Comparison of ENCODE assay signal across 9 mouse cellular contexts in genomic region chr7:80132541-80132940, GRCm38 (mm10). TPM values are rescaled to one million over a fixed set of nuclear protein-coding genes. Genes with fewer than 3 reads are reported as not detected.
DNase-seq lines count a peak whose midpoint lies in the region; ATAC-seq and TF ChIP-seq lines count a peak whose summit lies in the region.
"Had no signal": no experiment of that assay in that cellular context is flagged by ENCODE, and none has a peak within 500 bp of the region (broad histone marks: within the 10 kb centered on the region; RNA-seq: fewer than 3 reads in every experiment).

No protein-coding gene starts in this region.

- no peak overlapping the region for H3K9ac ChIP-seq in hindbrain, embryonic 11.5 days (ENCODE audit: low read depth, low read length)
- no peak overlapping the region for H3K9ac ChIP-seq in hindbrain, embryonic 13.5 days
- H3K9ac ChIP-seq in liver, adult 2 months (ENCODE audit: low read depth, low read length): no peak overlapping the region
- H3K9ac ChIP-seq in intestine, embryonic 16.5 days (ENCODE audit: low read depth, low read length): no peak overlapping the region
- H3K9ac ChIP-seq: heart, embryonic 13.5 days had no signal

- no peaks in the 10 kb centered on the region for H3K4me1 ChIP-seq in hindbrain, embryonic 11.5 days (replicated peaks; ENCODE audit: control insufficient read depth, insufficient read depth, low read length)
- H3K4me1 ChIP-seq in hindbrain, embryonic 13.5 days (replicated peaks): peaks cover 22% of the 10 kb centered on the region
- peaks cover 21% of the 10 kb centered on the region for H3K4me1 ChIP-seq in liver, adult 2 months (ENCODE audit: control insufficient read depth, insufficient read depth, low read length)
- H3K4me1 ChIP-seq in small intestine, adult 2 months (ENCODE audit: control insufficient read depth, insufficient read depth, insufficient read length, low read length): peaks cover 23% of the 10 kb centered on the region
- peaks cover 20% of the 10 kb centered on the region for H3K4me1 ChIP-seq in intestine, embryonic 16.5 days (ENCODE audit: control insufficient read depth, insufficient read depth, low read length)

- DNase-seq in hindbrain, embryonic 11.5 days (ENCODE audit: low spot score): peak; percentile 75
- peak; percentile 77 for DNase-seq in MEL-GATA-1-ER (ENCODE audit: extremely low read depth, low read depth)
- peak; percentile 53 for DNase-seq in embryo, embryonic 11.5 days (ENCODE audit: low read depth, low spot score)
- no peak for DNase-seq in liver, adult 2 months (ENCODE audit: extremely low read depth, low read depth, low spot score)

- H3K9me3 ChIP-seq in hindbrain, embryonic 11.5 days (ENCODE audit: control insufficient read depth, low read length): no peaks in the 10 kb centered on the region
- H3K9me3 ChIP-seq in hindbrain, embryonic 13.5 days: peaks cover 3% of the 10 kb centered on the region; the same call in 1 of the 2 replicates
- H3K9me3 ChIP-seq in intestine, embryonic 16.5 days (ENCODE audit: control insufficient read depth, low read length): peaks cover 6% of the 10 kb centered on the region; the same call in 1 of the 2 replicates

- no peaks in the 10 kb centered on the region for H3K79me2 ChIP-seq in C2C12 (ENCODE audit: control insufficient read depth, insufficient read depth)
- H3K79me2 ChIP-seq in liver, adult 2 months (ENCODE audit: control insufficient read depth, insufficient read depth, low read length): no peaks in the 10 kb centered on the region

- TF ChIP-seq CTCF in C2C12 (IDR thresholded peaks at IDR 0.05; ENCODE audit: control insufficient read depth, insufficient read depth, insufficient read length): peak; percentile 9
- peak; percentile 82 for TF ChIP-seq CTCF in liver, adult 2 months (IDR thresholded peaks at IDR 0.05; ENCODE audit: low read depth, low read length)
- peak; percentile 76; the same call in 1 of the 2 replicates for TF ChIP-seq CTCF in small intestine, adult 2 months (IDR thresholded peaks at IDR 0.05; ENCODE audit: extremely low read depth, insufficient read length, insufficient replicate concordance, low read depth, low read length)

- no peaks in the 10 kb centered on the region for H3K27me3 ChIP-seq in hindbrain, embryonic 11.5 days (ENCODE audit: control insufficient read depth, insufficient read depth, low read length)
- H3K27me3 ChIP-seq in hindbrain, embryonic 13.5 days: no peaks in the 10 kb centered on the region
- H3K27me3 ChIP-seq in C2C12 (ENCODE audit: control insufficient read depth, insufficient read depth, insufficient read length): no peaks in the 10 kb centered on the region
- H3K27me3 ChIP-seq in liver, adult 2 months (ENCODE audit: control insufficient read depth, insufficient read depth, low read length): no peaks in the 10 kb centered on the region
- H3K27me3 ChIP-seq in small intestine, adult 2 months (ENCODE audit: control insufficient read depth, insufficient read depth, low read length): no peaks in the 10 kb centered on the region
- H3K27me3 ChIP-seq in intestine, embryonic 16.5 days (replicated peaks; ENCODE audit: control insufficient read depth, insufficient read depth, low read length): no peaks in the 10 kb centered on the region
- H3K27me3 ChIP-seq: heart, embryonic 13.5 days had no signal

- ATAC-seq in hindbrain, embryonic 11.5 days (ENCODE audit: low FRiP score): no peak
- no peak for ATAC-seq in hindbrain, embryonic 13.5 days (ENCODE audit: low FRiP score)
- ATAC-seq in intestine, embryonic 16.5 days: no peak

- TF ChIP-seq POLR2A in liver, adult 2 months (IDR thresholded peaks at IDR 0.05; ENCODE audit: extremely low read depth, insufficient read depth, low read length): no peak
- TF ChIP-seq POLR2A in small intestine, adult 2 months (IDR thresholded peaks at IDR 0.05; ENCODE audit: low read depth, low read length): no peak

- no peak overlapping the region for H3ac ChIP-seq in C2C12 (ENCODE audit: control insufficient read depth, insufficient read length, low read depth)

- no peak overlapping the region for H3K4me2 ChIP-seq in hindbrain, embryonic 11.5 days (replicated peaks; ENCODE audit: low read depth, low read length)
- no peak overlapping the region for H3K4me2 ChIP-seq in hindbrain, embryonic 13.5 days
- H3K4me2 ChIP-seq in intestine, embryonic 16.5 days (ENCODE audit: low read depth, low read length): no peak overlapping the region
- H3K4me2 ChIP-seq: heart, embryonic 13.5 days had no signal

- no peaks in the 10 kb centered on the region for H3K36me3 ChIP-seq in hindbrain, embryonic 11.5 days (ENCODE audit: control insufficient read depth, insufficient read depth, low read length)
- H3K36me3 ChIP-seq in hindbrain, embryonic 13.5 days: no peaks in the 10 kb centered on the region
- no peaks in the 10 kb centered on the region for H3K36me3 ChIP-seq in C2C12 (ENCODE audit: control insufficient read depth, insufficient read depth)
- no peaks in the 10 kb centered on the region for H3K36me3 ChIP-seq in liver, adult 2 months (ENCODE audit: control insufficient read depth, insufficient read depth, low read length)
- no peaks in the 10 kb centered on the region for H3K36me3 ChIP-seq in small intestine, adult 2 months (ENCODE audit: control insufficient read depth, insufficient read depth, low read length)
- no peaks in the 10 kb centered on the region for H3K36me3 ChIP-seq in intestine, embryonic 16.5 days (ENCODE audit: control insufficient read depth, insufficient read depth, low read length)
- H3K36me3 ChIP-seq: heart, embryonic 13.5 days had no signal

- no peak overlapping the region for H3K27ac ChIP-seq in hindbrain, embryonic 11.5 days (ENCODE audit: low read depth, low read length)
- H3K27ac ChIP-seq in hindbrain, embryonic 13.5 days: no peak overlapping the region
- H3K27ac ChIP-seq in liver, adult 2 months (replicated peaks; ENCODE audit: insufficient read depth, low read depth, low read length): no peak overlapping the region
- H3K27ac ChIP-seq in small intestine, adult 2 months (ENCODE audit: insufficient read depth, low read depth, low read length): no peak overlapping the region
- no peak overlapping the region for H3K27ac ChIP-seq in intestine, embryonic 16.5 days (ENCODE audit: low read length)
- H3K27ac ChIP-seq: heart, embryonic 13.5 days had no signal

- no peak overlapping the region for H3K4me3 ChIP-seq in hindbrain, embryonic 11.5 days (ENCODE audit: low read depth, low read length)
- H3K4me3 ChIP-seq in hindbrain, embryonic 13.5 days: no peak overlapping the region
- H3K4me3 ChIP-seq in C2C12 (ENCODE audit: insufficient read depth, poor library complexity, severe bottlenecking): no peak overlapping the region
- no peak overlapping the region for H3K4me3 ChIP-seq in liver, adult 2 months (ENCODE audit: insufficient read depth, low read depth, low read length)
- no peak overlapping the region for H3K4me3 ChIP-seq in small intestine, adult 2 months (ENCODE audit: low read depth, low read length)
- no peak overlapping the region for H3K4me3 ChIP-seq in intestine, embryonic 16.5 days (ENCODE audit: low read length)
- H3K4me3 ChIP-seq: heart, embryonic 13.5 days had no signal

- H3K79me3 ChIP-seq in C2C12 (ENCODE audit: low read depth): no peaks in the 10 kb centered on the region

- WGBS in hindbrain, embryonic 11.5 days: 52% methylated on average over 9 of the region's 9 CpGs
- WGBS in hindbrain, embryonic 13.5 days: 51% methylated on average over 9 of the region's 9 CpGs
- 74% methylated on average over 9 of the region's 9 CpGs for WGBS in liver, adult 2 months
- 57% methylated on average over 9 of the region's 9 CpGs for WGBS in small intestine, adult 2 months
- 54% methylated on average over 9 of the region's 9 CpGs for WGBS in intestine, embryonic 16.5 days

TF ChIP-seq in C2C12, 6 proteins besides CTCF, POLR2A, EP300 and RAD21:
- TF ChIP-seq MAX (IDR thresholded peaks at IDR 0.05) (no peak), CEBPB (IDR thresholded peaks at IDR 0.05; ENCODE audit: low read depth) (no peak)
TF ChIP-seq in C2C12: peak in this region for 0.

RNA-seq across cellular contexts. Expression of gene Idh2, which starts 17.3 kb away (rescaled TPM):
- polyA plus RNA-seq in hindbrain, embryonic 11.5 days (2014; fragmentation: Nextera tagmentation; extraction: Ambion mirVana): 331 and 352 TPM in 2 replicates
- 237 and 256 TPM in 2 replicates for polyA plus RNA-seq in hindbrain, embryonic 13.5 days (2015; fragmentation: Nextera tagmentation; extraction: Ambion mirVana)
- polyA plus RNA-seq in C2C12 (2012; fragmentation: generic; extraction: Trizol): 244 TPM
- 177 and 195 TPM in 2 replicates for total RNA-seq in liver, adult 2 months (2014; rRNA removed)
- 163 and 164 TPM in 2 replicates for polyA plus RNA-seq in liver, adult 2 months (2012; rRNA removed)
- 57.2 and 82.3 TPM in 2 replicates for polyA plus RNA-seq in small intestine, adult 2 months (2012; rRNA removed)
- polyA plus RNA-seq in intestine, embryonic 16.5 days (2015; fragmentation: Nextera tagmentation; extraction: Ambion mirVana): 540 and 585 TPM in 2 replicates

RNA-seq across cellular contexts. Expression of gene Sema4b, which starts 54.1 kb away (rescaled TPM):
- 10.5 and 15.6 TPM in 2 replicates for polyA plus RNA-seq in hindbrain, embryonic 11.5 days (2014; fragmentation: Nextera tagmentation; extraction: Ambion mirVana)
- polyA plus RNA-seq in hindbrain, embryonic 13.5 days (2015; fragmentation: Nextera tagmentation; extraction: Ambion mirVana): 23.9 and 26.5 TPM in 2 replicates
- 19.8 TPM for polyA plus RNA-seq in C2C12 (2012; fragmentation: generic; extraction: Trizol)
- total RNA-seq in liver, adult 2 months (2014; rRNA removed): 3.7 and 5.4 TPM in 2 replicates
- polyA plus RNA-seq in liver, adult 2 months (2012; rRNA removed): 4.0 and 4.4 TPM in 2 replicates
- polyA plus RNA-seq in small intestine, adult 2 months (2012; rRNA removed): 47.9 and 84.4 TPM in 2 replicates
- 14.9 and 16.3 TPM in 2 replicates for polyA plus RNA-seq in intestine, embryonic 16.5 days (2015; fragmentation: Nextera tagmentation; extraction: Ambion mirVana)

Comparison
In these comparisons a context has a peak if more than half of its experiments do, and no peak if none do; other contexts are left out.
1. CTCF ChIP-seq: peak in every context shown above with its lines; median percentile 82 in liver, adult 2 months; 76 in small intestine, adult 2 months; 9 in C2C12.